18 mouse cellular contexts compared by ENCODE assay signal in genomic region chr15:81806621-81807404, GRCm38 (mm10). TPM values are rescaled to one million over a fixed set of nuclear protein-coding genes. Genes with fewer than 3 reads are reported as not detected.
DNase-seq lines count a peak whose midpoint lies in the region; ATAC-seq and TF ChIP-seq lines count a peak whose summit lies in the region.
"Had no signal": no experiment of that assay in that cellular context is flagged by ENCODE, and none has a peak within 500 bp of the region (broad histone marks: within the 10 kb centered on the region; RNA-seq: fewer than 3 reads in every experiment).

No protein-coding gene starts in this region.

- no peak overlapping the region for H3K4me2 ChIP-seq in lung, embryonic 15.5 days
- no peak overlapping the region for H3K4me2 ChIP-seq in midbrain, embryonic 13.5 days (replicated peaks)
- H3K4me2 ChIP-seq: hindbrain, embryonic 13.5 days; neural tube, embryonic 13.5 days had no signal

- no peak for TF ChIP-seq CTCF in gastrocnemius, adult 2 months (IDR thresholded peaks at IDR 0.05)
- TF ChIP-seq CTCF in left cerebral cortex, adult 2 months (IDR thresholded peaks at IDR 0.05), result no peak

- 57% methylated on average over 4 of the region's 4 CpGs for WGBS in lung, embryonic 15.5 days
- 80% methylated on average over 4 of the region's 4 CpGs for WGBS in midbrain, embryonic 13.5 days

- H3K4me3 ChIP-seq in gastrocnemius, adult 2 months, result no peak overlapping the region
- no peak overlapping the region for H3K4me3 ChIP-seq in left cerebral cortex, adult 2 months
- no peak overlapping the region for H3K4me3 ChIP-seq in lung, embryonic 15.5 days
- no peak overlapping the region for H3K4me3 ChIP-seq in midbrain, embryonic 13.5 days (replicated peaks)
- H3K4me3 ChIP-seq: hindbrain, embryonic 13.5 days; limb, embryonic 10.5 days; neural tube, embryonic 13.5 days had no signal

- peaks cover 81% of the 10 kb centered on the region for H3K4me1 ChIP-seq in lung, embryonic 15.5 days
- H3K4me1 ChIP-seq in midbrain, embryonic 13.5 days (replicated peaks), result peaks cover 47% of the 10 kb centered on the region

- DNase-seq in gastrocnemius, adult 2 months, result no peak
- DNase-seq in gastrocnemius, postnatal 10 days, result no peak
- DNase-seq in left cerebral cortex, adult 2 months (ENCODE audit: extremely low spot score in 1 of 2, low spot score in 2 of 2), result no peak
- DNase-seq in left cerebral cortex, postnatal 14 days (ENCODE audit: low spot score in 2 of 2), result no peak
- DNase-seq in T-cell, adult 2 months (ENCODE audit: low spot score), result no peak
- DNase-seq: cerebellum, adult 11 months; cerebellum, postnatal 36 days; gastrocnemius, postnatal 36 days; layer of hippocampus, postnatal 36 days; retina, postnatal 1 day; thymus, adult 2 months had no signal

- H3K36me3 ChIP-seq in lung, embryonic 15.5 days, result no peaks in the 10 kb centered on the region
- H3K36me3 ChIP-seq in midbrain, embryonic 13.5 days, result no peaks in the 10 kb centered on the region
- H3K36me3 ChIP-seq: hindbrain, embryonic 13.5 days; limb, embryonic 10.5 days; neural tube, embryonic 13.5 days had no signal

- no peak for ATAC-seq in lung, embryonic 15.5 days (ENCODE audit: borderline replicate concordance, extremely low read depth, low FRiP score, low TSS enrichment)
- no peak for ATAC-seq in granulocyte monocyte progenitor cell, adult 5-6 weeks (replicated peaks; ENCODE audit: poor library complexity, severe bottlenecking)
- ATAC-seq in midbrain, embryonic 13.5 days, result no peak

- no peak overlapping the region for H3K9ac ChIP-seq in lung, embryonic 15.5 days
- no peak overlapping the region for H3K9ac ChIP-seq in midbrain, embryonic 13.5 days (replicated peaks)
- H3K9ac ChIP-seq: liver, embryonic 14.5 days; neural tube, embryonic 13.5 days had no signal

- intact Hi-C loops in gastrocnemius, adult 2 months (cut with DNase I), result no loop called here
- intact Hi-C loops in left cerebral cortex, adult 2 months (cut with DNase I), result no loop called here
- intact Hi-C loops in left cerebral cortex, postnatal 14 days (cut with DNase I), result no loop called here

- H3K27ac ChIP-seq in gastrocnemius, adult 2 months, result peak overlapping the region; percentile 96
- H3K27ac ChIP-seq in left cerebral cortex, adult 2 months, result peak overlapping the region; percentile 8; the same call in 1 of the 2 replicates
- peak overlapping the region; percentile 83 for H3K27ac ChIP-seq in lung, embryonic 15.5 days
- no peak overlapping the region for H3K27ac ChIP-seq in midbrain, embryonic 13.5 days
- H3K27ac ChIP-seq: hindbrain, embryonic 13.5 days; limb, embryonic 10.5 days; liver, embryonic 14.5 days; neural tube, embryonic 13.5 days had no signal

- no peaks in the 10 kb centered on the region for H3K9me3 ChIP-seq in lung, embryonic 15.5 days
- no peaks in the 10 kb centered on the region for H3K9me3 ChIP-seq in midbrain, embryonic 13.5 days
- H3K9me3 ChIP-seq: hindbrain, embryonic 13.5 days; limb, embryonic 10.5 days; neural tube, embryonic 13.5 days had no signal

- no peaks in the 10 kb centered on the region for H3K27me3 ChIP-seq in lung, embryonic 15.5 days
- peaks cover 3% of the 10 kb centered on the region; the same call in 1 of the 2 replicates for H3K27me3 ChIP-seq in midbrain, embryonic 13.5 days
- H3K27me3 ChIP-seq: hindbrain, embryonic 13.5 days had no signal

RNA-seq across cellular contexts. Expression of gene Tef, which starts 4.6 kb away (rescaled TPM):
- total RNA-seq in gastrocnemius, adult 2 months (2021), result 100 to 1,000 TPM; 101 to 191 TPM
- 100 to 1,000 TPM; 127 to 130 TPM for total RNA-seq in gastrocnemius, postnatal 10 days (2021)
- total RNA-seq in left cerebral cortex, adult 2 months (2021), result 100 to 1,000 TPM; 220 to 228 TPM
- 100 to 1,000 TPM; 188 to 210 TPM for total RNA-seq in left cerebral cortex, postnatal 14 days (2021)
- 27.4 and 31.4 TPM in 2 replicates for polyA plus RNA-seq in lung, embryonic 15.5 days (2015; fragmentation: Nextera tagmentation; extraction: Ambion mirVana)
- total RNA-seq in granulocyte monocyte progenitor cell, adult 5-6 weeks (2014; fragmentation: Nextera tagmentation), result 6.6 and 9.4 TPM in 2 replicates
- total RNA-seq in granulocyte monocyte progenitor cell, adult 5-6 weeks (2017), result 6.9 and 10.1 TPM in 2 replicates
- polyA plus RNA-seq in midbrain, embryonic 13.5 days (2015; fragmentation: Nextera tagmentation; extraction: Ambion mirVana), result 21.5 and 23.3 TPM in 2 replicates

RNA-seq across cellular contexts. Expression of gene Tob2, which starts 51.8 kb away (rescaled TPM):
- 100 to 1,000 TPM; 151 to 205 TPM for total RNA-seq in gastrocnemius, adult 2 months (2021)
- total RNA-seq in gastrocnemius, postnatal 10 days (2021), result 10 to 100 TPM; 38.1 to 80.4 TPM
- total RNA-seq in left cerebral cortex, adult 2 months (2021), result 10 to 100 TPM; 34.8 to 41.4 TPM
- 10 to 100 TPM; 25.8 to 31.8 TPM for total RNA-seq in left cerebral cortex, postnatal 14 days (2021)
- 27.0 and 29.1 TPM in 2 replicates for polyA plus RNA-seq in lung, embryonic 15.5 days (2015; fragmentation: Nextera tagmentation; extraction: Ambion mirVana)
- total RNA-seq in granulocyte monocyte progenitor cell, adult 5-6 weeks (2014; fragmentation: Nextera tagmentation), result 35.0 and 39.6 TPM in 2 replicates
- total RNA-seq in granulocyte monocyte progenitor cell, adult 5-6 weeks (2017), result 14.7 and 19.3 TPM in 2 replicates
- 16.2 and 17.7 TPM in 2 replicates for polyA plus RNA-seq in midbrain, embryonic 13.5 days (2015; fragmentation: Nextera tagmentation; extraction: Ambion mirVana)

Comparison
In these comparisons a context has a peak if more than half of its experiments do, and no peak if none do; other contexts are left out.
1. RNA of gene Tef, which starts 4.6 kb away (total RNA-seq): 220 to 228 TPM in left cerebral cortex, adult 2 months, 188 to 210 TPM in left cerebral cortex, postnatal 14 days, 101 to 191 TPM in gastrocnemius, adult 2 months and 127 to 130 TPM in gastrocnemius, postnatal 10 days; 6.6 to 10.1 TPM in granulocyte monocyte progenitor cell, adult 5-6 weeks; every median in the first group is over 4 times any median in the second.